Mouse (Mus musculus) ES-Bruce4 (cell line): Measurements from ENCODE around the gene Cpvl.

Experiments used
- CTCF ChIP-seq: IDR thresholded peaks from one replicate; pipeline ENCODE4 v1.8.1; 2011; ENCODE audit warnings: low read depth, low read length
- EP300 ChIP-seq: IDR thresholded peaks from 2 replicates; pipeline ENCODE4 v1.6.1; 2011; ENCODE audit warnings: low read depth, low read length; ENCODE audit not compliant: insufficient read depth
- POLR2A ChIP-seq: IDR thresholded peaks from one replicate; pipeline ENCODE4 v1.8.1; 2011; ENCODE audit warnings: low read length; ENCODE audit not compliant: insufficient read depth

DNA sequence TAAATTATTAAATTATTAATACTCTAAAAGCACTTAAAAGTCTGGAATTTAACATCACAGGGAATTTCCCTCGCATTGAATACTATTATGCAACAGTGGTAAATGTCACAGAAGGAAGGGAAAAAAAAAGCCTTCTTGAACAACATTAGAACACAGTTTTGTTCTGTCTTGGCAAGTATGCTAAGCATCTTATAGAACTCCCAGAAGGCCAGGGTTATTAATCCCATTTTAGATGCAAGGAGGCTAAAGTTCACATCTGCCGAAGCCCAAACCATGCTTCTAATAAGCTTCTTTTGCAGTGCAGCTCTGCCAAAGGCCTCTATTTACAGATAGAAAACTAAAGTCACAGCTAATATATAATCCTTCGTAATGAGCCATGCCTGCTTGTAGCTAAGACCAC, 74.3 kb downstream of the Cpvl start:
- TF ChIP-seq CTCF (no peak), EP300 (no peak), POLR2A (no peak)
